Mouse (Mus musculus): ENCODE data around the gene Gale. TPM values are rescaled to one million over a fixed set of nuclear protein-coding genes. Genes with fewer than 3 reads are reported as not detected.

Gale gene
- polyA plus RNA-seq (2014; fragmentation: Nextera tagmentation; extraction: Ambion mirVana) = 30.2 and 31.8 TPM in 2 replicates

GRCm38 (mm10) chr4:135963457-135964193 lies at the start of gene Gale:
Gene Gale, plus strand, starts transcription at chr4:135963727.
- under 1% methylated on average over 56 of the region's 56 CpGs for WGBS (ENCODE audit: insufficient replicate concordance)
- peak; percentile 85 for ATAC-seq (replicated peaks; ENCODE audit: insufficient number of reproducible peaks, low FRiP score, low TSS enrichment)
- no peaks in the 10 kb centered on the region for H3K27me3 ChIP-seq (ENCODE audit: control insufficient read depth, insufficient read depth, low read length)
- peak within 1 kb of the TSS; percentile 89 for H3K9ac ChIP-seq (ENCODE audit: low read depth, low read length)
- peak within 1 kb of the TSS; percentile 90 for H3K27ac ChIP-seq (ENCODE audit: low read depth, low read length)
- H3K4me2 ChIP-seq = peak within 1 kb of the TSS; percentile 93
- peak within 1 kb of the TSS; percentile 66 for H3K4me3 ChIP-seq (ENCODE audit: low read depth, low read length)
- H3K36me3 ChIP-seq (ENCODE audit: control insufficient read depth, insufficient read depth, low read length) = peaks cover 27% of the 10 kb centered on the region
- H3K9me3 ChIP-seq (replicated peaks; ENCODE audit: control insufficient read depth, low read length) = no peaks in the 10 kb centered on the region
- peaks cover 16% of the 10 kb centered on the region for H3K4me1 ChIP-seq (ENCODE audit: control insufficient read depth, insufficient read depth, low read length)

- Histone ChIP-seq H3K27ac (ENCODE audit: low read depth, low read length) (no peak overlapping the region), H3K4me1 (ENCODE audit: control insufficient read depth, insufficient read depth, low read length) (0 out of 2 replicates have a peak, but pooled peaks cover 6% of the 10 kb centered on the region), H3K9ac (ENCODE audit: low read depth, low read length) (no peak overlapping the region), H3K4me2 (no peak overlapping the region), H3K27me3 (ENCODE audit: control insufficient read depth, insufficient read depth, low read length) (0 out of 2 replicates have a peak, but pooled peaks cover 3% of the 10 kb centered on the region), H3K9me3 (replicated peaks; ENCODE audit: control insufficient read depth, low read length) (no peaks in the 10 kb centered on the region), H3K4me3 (ENCODE audit: low read depth, low read length) (no peak overlapping the region), H3K36me3 (ENCODE audit: control insufficient read depth, insufficient read depth, low read length) (no peaks in the 10 kb centered on the region)
- ATAC-seq (replicated peaks; ENCODE audit: insufficient number of reproducible peaks, low FRiP score, low TSS enrichment) = no peak
- WGBS (ENCODE audit: insufficient replicate concordance) = 81% methylated on average over 13 of the region's 13 CpGs
Measured at GRCm38 (mm10) chr4:135918635-135919279, 44.8 kb upstream of the Gale start.

GRCm38 (mm10) chr4:135919280-135919639 lies 44.3 kb upstream of the Gale start:
- H3K9me3 ChIP-seq (replicated peaks; ENCODE audit: control insufficient read depth, low read length) = no peaks in the 10 kb centered on the region
- no peak overlapping the region for H3K27ac ChIP-seq (ENCODE audit: low read depth, low read length)
- ATAC-seq (replicated peaks; ENCODE audit: insufficient number of reproducible peaks, low FRiP score, low TSS enrichment) = no peak
- H3K4me3 ChIP-seq (ENCODE audit: low read depth, low read length) = no peak overlapping the region
- H3K27me3 ChIP-seq (ENCODE audit: control insufficient read depth, insufficient read depth, low read length) = 0 out of 2 replicates have a peak, but pooled peaks cover 3% of the 10 kb centered on the region
- no peak overlapping the region for H3K4me2 ChIP-seq
- 0 out of 2 replicates have a peak, but pooled peaks cover 6% of the 10 kb centered on the region for H3K4me1 ChIP-seq (ENCODE audit: control insufficient read depth, insufficient read depth, low read length)
- WGBS (ENCODE audit: insufficient replicate concordance) = 86% methylated on average over 3 of the region's 3 CpGs
- no peaks in the 10 kb centered on the region for H3K36me3 ChIP-seq (ENCODE audit: control insufficient read depth, insufficient read depth, low read length)
- no peak overlapping the region for H3K9ac ChIP-seq (ENCODE audit: low read depth, low read length)

GRCm38 (mm10) chr4:135920304-135921241 lies 43.0 kb upstream of the Gale start, which contains the start of gene Fuca1:
Gene Fuca1, plus strand, starts transcription at chr4:135920735.
- 2% methylated on average over 60 of the region's 60 CpGs for WGBS (ENCODE audit: insufficient replicate concordance)
- no peaks in the 10 kb centered on the region for H3K36me3 ChIP-seq (ENCODE audit: control insufficient read depth, insufficient read depth, low read length)
- H3K4me1 ChIP-seq (ENCODE audit: control insufficient read depth, insufficient read depth, low read length) = 0 out of 2 replicates have a peak, but pooled peaks cover 6% of the 10 kb centered on the region
- peak; percentile 90 for ATAC-seq (replicated peaks; ENCODE audit: insufficient number of reproducible peaks, low FRiP score, low TSS enrichment)
- H3K4me3 ChIP-seq (ENCODE audit: low read depth, low read length) = peak within 1 kb of the TSS; percentile 79
- no peaks in the 10 kb centered on the region for H3K9me3 ChIP-seq (replicated peaks; ENCODE audit: control insufficient read depth, low read length)
- peak within 1 kb of the TSS; percentile 87 for H3K4me2 ChIP-seq
- peak within 1 kb of the TSS; percentile 62 for H3K27ac ChIP-seq (ENCODE audit: low read depth, low read length)
- H3K9ac ChIP-seq (ENCODE audit: low read depth, low read length) = peak within 1 kb of the TSS; percentile 71
- H3K27me3 ChIP-seq (ENCODE audit: control insufficient read depth, insufficient read depth, low read length) = 0 out of 2 replicates have a peak, but pooled peaks cover 3% of the 10 kb centered on the region

GRCm38 (mm10) chr4:135921257-135922120 lies 42.0 kb upstream of the Gale start:
- Histone ChIP-seq H3K9me3 (replicated peaks; ENCODE audit: control insufficient read depth, low read length) (no peaks in the 10 kb centered on the region), H3K36me3 (ENCODE audit: control insufficient read depth, insufficient read depth, low read length) (no peaks in the 10 kb centered on the region), H3K9ac (ENCODE audit: low read depth, low read length) (peak overlapping the region; percentile 71), H3K27me3 (ENCODE audit: control insufficient read depth, insufficient read depth, low read length) (0 out of 2 replicates have a peak, but pooled peaks cover 3% of the 10 kb centered on the region), H3K27ac (ENCODE audit: low read depth, low read length) (no peak overlapping the region; the same call in 1 of the 2 replicates), H3K4me3 (ENCODE audit: low read depth, low read length) (peak overlapping the region; percentile 79), H3K4me1 (ENCODE audit: control insufficient read depth, insufficient read depth, low read length) (peaks cover 8% of the 10 kb centered on the region; the same call in 1 of the 2 replicates), H3K4me2 (peak overlapping the region; percentile 87)
- ATAC-seq (replicated peaks; ENCODE audit: insufficient number of reproducible peaks, low FRiP score, low TSS enrichment) = no peak
- WGBS (ENCODE audit: insufficient replicate concordance) = 9% methylated on average over 26 of the region's 26 CpGs

- Histone ChIP-seq H3K27me3 (ENCODE audit: control insufficient read depth, insufficient read depth, low read length) (0 out of 2 replicates have a peak, but pooled peaks cover 3% of the 10 kb centered on the region), H3K36me3 (ENCODE audit: control insufficient read depth, insufficient read depth, low read length) (no peaks in the 10 kb centered on the region), H3K4me2 (peak overlapping the region; percentile 87), H3K4me1 (ENCODE audit: control insufficient read depth, insufficient read depth, low read length) (peaks cover 8% of the 10 kb centered on the region; the same call in 1 of the 2 replicates), H3K9me3 (replicated peaks; ENCODE audit: control insufficient read depth, low read length) (no peaks in the 10 kb centered on the region), H3K9ac (ENCODE audit: low read depth, low read length) (no peak overlapping the region), H3K4me3 (ENCODE audit: low read depth, low read length) (no peak overlapping the region), H3K27ac (ENCODE audit: low read depth, low read length) (no peak overlapping the region)
- WGBS (ENCODE audit: insufficient replicate concordance) = 70% methylated on average over 1 of the region's 1 CpGs
- no peak for ATAC-seq (replicated peaks; ENCODE audit: insufficient number of reproducible peaks, low FRiP score, low TSS enrichment)
Measured at GRCm38 (mm10) chr4:135922190-135922589, 41.3 kb upstream of the Gale start.

GRCm38 (mm10) chr4:135924418-135924817 lies 39.1 kb upstream of the Gale start:
- no peak for ATAC-seq (replicated peaks; ENCODE audit: insufficient number of reproducible peaks, low FRiP score, low TSS enrichment)
- no peak overlapping the region for H3K9ac ChIP-seq (ENCODE audit: low read depth, low read length)
- H3K27me3 ChIP-seq (ENCODE audit: control insufficient read depth, insufficient read depth, low read length) = no peaks in the 10 kb centered on the region
- no peak overlapping the region for H3K4me3 ChIP-seq (ENCODE audit: low read depth, low read length)
- no peak overlapping the region for H3K27ac ChIP-seq (ENCODE audit: low read depth, low read length)
- H3K36me3 ChIP-seq (ENCODE audit: control insufficient read depth, insufficient read depth, low read length) = no peaks in the 10 kb centered on the region
- H3K9me3 ChIP-seq (replicated peaks; ENCODE audit: control insufficient read depth, low read length) = no peaks in the 10 kb centered on the region
- 84% methylated on average over 2 of the region's 2 CpGs for WGBS (ENCODE audit: insufficient replicate concordance)
- peaks cover 8% of the 10 kb centered on the region; the same call in 1 of the 2 replicates for H3K4me1 ChIP-seq (ENCODE audit: control insufficient read depth, insufficient read depth, low read length)
- H3K4me2 ChIP-seq = no peak overlapping the region

All from heart, embryonic 11.5 days (tissue).